Mouse (Mus musculus) hindbrain, embryonic 15.5 days (tissue): Measurements from ENCODE around the gene Zfp566. TPM values are rescaled to one million over a fixed set of nuclear protein-coding genes. Genes with fewer than 3 reads are reported as not detected.

Experiments used
- ATAC-seq: fragments of 200-750 bp; cut with Nextera tagmentation; 2 replicates; pipeline ENCODE4 v1.8.0; 2017; ENCODE audit warnings: low read depth, moderate number of reproducible peaks, moderate TSS enrichment; ENCODE audit not compliant: low FRiP score
- H3K27ac ChIP-seq: fragments of 300-500 bp; sonication (generic); replicated peaks from 2 replicates; pipeline ENCODE4 v1.5.1; 2015; ENCODE audit warnings: mild to moderate bottlenecking, inconsistent platforms
- H3K27me3 ChIP-seq: fragments of 300-500 bp; sonication (generic); 2 replicates; pipeline ENCODE4 v1.6.1; 2015; ENCODE audit warnings: control low read depth, inconsistent platforms
- H3K36me3 ChIP-seq: fragments of 300-500 bp; sonication (generic); 2 replicates; pipeline ENCODE4 v1.6.1; 2015; ENCODE audit warnings: control low read depth, inconsistent platforms
- H3K4me1 ChIP-seq: fragments of 300-500 bp; sonication (generic); replicated peaks from 2 replicates; pipeline ENCODE4 v1.6.1; 2015; ENCODE audit warnings: control low read depth, inconsistent platforms
- H3K4me2 ChIP-seq: fragments of 300-500 bp; sonication (generic); 2 replicates; pipeline ENCODE4 v1.6.1; 2015; ENCODE audit warnings: moderate library complexity, mild to moderate bottlenecking, inconsistent platforms
- H3K4me3 ChIP-seq: fragments of 300-500 bp; sonication (generic); 2 replicates; pipeline ENCODE4 v1.5.1; 2015; ENCODE audit warnings: mild to moderate bottlenecking, inconsistent platforms
- H3K9ac ChIP-seq: fragments of 300-500 bp; sonication (generic); 2 replicates; pipeline ENCODE4 v1.6.1; 2015; ENCODE audit warnings: inconsistent platforms
- H3K9me3 ChIP-seq: fragments of 300-500 bp; sonication (generic); 2 replicates; pipeline ENCODE4 v1.6.1; 2016; ENCODE audit warnings: control low read depth, inconsistent platforms
- WGBS: fragments of 180-500 bp; shearing (Covaris S2); methylation state at CpG from one replicate; pipeline ENCODE4 v1.1.7; 2015; 5-methylcytosine and 5-hydroxymethylcytosine counted together
- microRNA-seq: library from miRNA; unstranded; fragments of <30 nt; microRNA quantifications from one replicate; pipeline ENCODE4, GENCODE M21; 2016
- polyA plus RNA-seq: library from polyadenylated mRNA; unstranded; fragments of >200 nt; fragmentation: Nextera tagmentation; extraction: Ambion mirVana; gene quantifications from 2 replicates; pipeline ENCODE4 v1.2.1, GENCODE M21; 2015

The Zfp566 gene
- polyA plus RNA-seq, 1 experiment from 2014 or later, result 12.4 TPM

GRCm38 (mm10) chr7:30048126-30048525 lies 42.2 kb downstream of the Zfp566 start:
- H3K9me3 ChIP-seq, result no peaks in the 10 kb centered on the region
- no peak overlapping the region for H3K4me2 ChIP-seq
- no peak overlapping the region for H3K27ac ChIP-seq
- peaks cover 16% of the 10 kb centered on the region for H3K4me1 ChIP-seq
- H3K9ac ChIP-seq, result no peak overlapping the region
- no peak for ATAC-seq
- 0 out of 2 replicates have a peak, but pooled peaks cover 6% of the 10 kb centered on the region for H3K36me3 ChIP-seq
- 89% methylated on average over 4 of the region's 4 CpGs for WGBS
- no peaks in the 10 kb centered on the region for H3K27me3 ChIP-seq
- no peak overlapping the region for H3K4me3 ChIP-seq

GRCm38 (mm10) chr7:30044354-30044753 lies 46.0 kb downstream of the Zfp566 start:
- Histone ChIP-seq H3K4me3 (no peak overlapping the region), H3K4me2 (no peak overlapping the region), H3K9me3 (no peaks in the 10 kb centered on the region), H3K4me1 (no peaks in the 10 kb centered on the region), H3K36me3 (peaks cover 28% of the 10 kb centered on the region), H3K27me3 (no peaks in the 10 kb centered on the region), H3K9ac (no peak overlapping the region), H3K27ac (no peak overlapping the region)
- no peak for ATAC-seq
- 73% methylated on average over 9 of the region's 9 CpGs for WGBS

- no peaks in the 10 kb centered on the region for H3K4me1 ChIP-seq
- H3K4me2 ChIP-seq, result no peak overlapping the region
- H3K9ac ChIP-seq, result no peak overlapping the region
- no peak for ATAC-seq
- no peak overlapping the region for H3K4me3 ChIP-seq
- peaks cover 33% of the 10 kb centered on the region for H3K36me3 ChIP-seq
- no peaks in the 10 kb centered on the region for H3K27me3 ChIP-seq
- no peak overlapping the region for H3K27ac ChIP-seq
- no peaks in the 10 kb centered on the region for H3K9me3 ChIP-seq
- WGBS, result 96% methylated on average over 12 of the region's 12 CpGs
Measured at GRCm38 (mm10) chr7:30034331-30034730, 56.0 kb downstream of the Zfp566 start.

- Histone ChIP-seq H3K4me3 (no peak overlapping the region), H3K9me3 (no peaks in the 10 kb centered on the region), H3K9ac (no peak overlapping the region), H3K4me2 (no peak overlapping the region), H3K4me1 (no peaks in the 10 kb centered on the region), H3K27me3 (no peaks in the 10 kb centered on the region), H3K36me3 (peaks cover 7% of the 10 kb centered on the region), H3K27ac (no peak overlapping the region)
- ATAC-seq, result no peak
- WGBS, result 72% methylated on average over 3 of the region's 3 CpGs
Measured at GRCm38 (mm10) chr7:30031379-30031778, 58.9 kb downstream of the Zfp566 start.

- no peak overlapping the region for H3K4me3 ChIP-seq
- H3K4me2 ChIP-seq, result no peak overlapping the region
- H3K9me3 ChIP-seq, result no peaks in the 10 kb centered on the region
- no peaks in the 10 kb centered on the region for H3K4me1 ChIP-seq
- no peak for ATAC-seq
- no peak overlapping the region for H3K27ac ChIP-seq
- H3K27me3 ChIP-seq, result no peaks in the 10 kb centered on the region
- 38% methylated on average over 6 of the region's 6 CpGs for WGBS
- H3K9ac ChIP-seq, result no peak overlapping the region
- H3K36me3 ChIP-seq, result peaks cover 11% of the 10 kb centered on the region; the same call in 1 of the 2 replicates
Measured at GRCm38 (mm10) chr7:30030677-30031076, 59.6 kb downstream of the Zfp566 start.

GRCm38 (mm10) chr7:30028572-30028971 lies 61.8 kb downstream of the Zfp566 start:
- no peak for ATAC-seq

More at GRCm38 (mm10) chr7:30028572-30028971, 61.8 kb downstream of the Zfp566 start:
- 94% methylated on average over 3 of the region's 3 CpGs for WGBS
- Histone ChIP-seq H3K27me3 (no peaks in the 10 kb centered on the region), H3K9ac (no peak overlapping the region), H3K36me3 (peaks cover 10% of the 10 kb centered on the region), H3K4me1 (no peaks in the 10 kb centered on the region), H3K9me3 (no peaks in the 10 kb centered on the region), H3K4me2 (no peak overlapping the region), H3K4me3 (no peak overlapping the region), H3K27ac (no peak overlapping the region)

Small RNA genes within 50 kb of the gene (microRNA-seq; reads per million reads assigned to microRNA genes)
- not detected for gene Gm23368

Other genes with a start within 250 kb of the Zfp566 start
- gene Zfp940, start 236.9 kb downstream of the Zfp566 start, polyA plus RNA-seq, result 13.4 and 14.4 TPM in 2 replicates
- 18.3 and 22.3 TPM in 2 replicates for gene Zfp420, start 230.5 kb downstream of the Zfp566 start, polyA plus RNA-seq
- 13.0 and 15.2 TPM in 2 replicates for gene Zfp27, start 184.0 kb downstream of the Zfp566 start, polyA plus RNA-seq
- gene Zfp383, start 182.3 kb downstream of the Zfp566 start, polyA plus RNA-seq, result 5.6 and 5.8 TPM in 2 replicates
- gene Zfp74, start 136.4 kb downstream of the Zfp566 start, polyA plus RNA-seq, result 21.0 and 22.0 TPM in 2 replicates
- 4.9 and 6.9 TPM in 2 replicates for gene Zfp568, start 106.6 kb downstream of the Zfp566 start, polyA plus RNA-seq
- gene Zfp14, start 39.1 kb downstream of the Zfp566 start, polyA plus RNA-seq, result 9.6 and 11.5 TPM in 2 replicates
- 8.6 and 10.9 TPM in 2 replicates for gene Zfp82, start 17.6 kb downstream of the Zfp566 start, polyA plus RNA-seq
- gene Gm26920, start 117 bp downstream of the Zfp566 start, polyA plus RNA-seq, result 1.9 and 4.0 TPM in 2 replicates
- 73.8 and 85.0 TPM in 2 replicates for gene Zfp260, start 4.2 kb upstream of the Zfp566 start, polyA plus RNA-seq
- gene Zfp382, start 31.4 kb upstream of the Zfp566 start, polyA plus RNA-seq, result 21.3 and 22.3 TPM in 2 replicates
- 10.5 and 11.6 TPM in 2 replicates for gene Zfp146, start 79.2 kb upstream of the Zfp566 start, polyA plus RNA-seq
- 5.2 and 7.1 TPM in 2 replicates for gene Cox7a1, start 93.6 kb upstream of the Zfp566 start, polyA plus RNA-seq
- gene Capns1, start 108.3 kb upstream of the Zfp566 start, polyA plus RNA-seq, result 86.4 and 88.3 TPM in 2 replicates
- 176 and 178 TPM in 2 replicates for gene Polr2i, start 141.4 kb upstream of the Zfp566 start, polyA plus RNA-seq
- 430 and 435 TPM in 2 replicates for gene Tbcb, start 141.7 kb upstream of the Zfp566 start, polyA plus RNA-seq
- not detected in 2 replicates for gene Ovol3, start 145.2 kb upstream of the Zfp566 start, polyA plus RNA-seq
- 0.52 and 0.88 TPM in 2 replicates for gene Thap8, start 189.6 kb upstream of the Zfp566 start, polyA plus RNA-seq
- 4.0 and 5.3 TPM in 2 replicates for gene Wdr62, start 189.9 kb upstream of the Zfp566 start, polyA plus RNA-seq
- 88.4 and 120 TPM in 2 replicates for gene Clip3, start 201.2 kb upstream of the Zfp566 start, polyA plus RNA-seq
- gene Alkbh6, start 218.2 kb upstream of the Zfp566 start, polyA plus RNA-seq, result 121 and 135 TPM in 2 replicates
- gene Syne4, start 224.3 kb upstream of the Zfp566 start, polyA plus RNA-seq, result 17.1 and 19.1 TPM in 2 replicates
- gene E130208F15Rik, start 231.2 kb upstream of the Zfp566 start, polyA plus RNA-seq, result 0.98 TPM in 1 of 2 replicates, not detected in the other
- gene Sdhaf1, start 233.4 kb upstream of the Zfp566 start, polyA plus RNA-seq, result 16.2 and 17.3 TPM in 2 replicates